Mouse (Mus musculus): Measurements from ENCODE around the gene Acvr1b. TPM values are rescaled to one million over a fixed set of nuclear protein-coding genes. Genes with fewer than 3 reads are reported as not detected.

The Acvr1b gene
- polyA plus RNA-seq, 1 experiment from 2014 or later = 22.8 TPM

DNA sequence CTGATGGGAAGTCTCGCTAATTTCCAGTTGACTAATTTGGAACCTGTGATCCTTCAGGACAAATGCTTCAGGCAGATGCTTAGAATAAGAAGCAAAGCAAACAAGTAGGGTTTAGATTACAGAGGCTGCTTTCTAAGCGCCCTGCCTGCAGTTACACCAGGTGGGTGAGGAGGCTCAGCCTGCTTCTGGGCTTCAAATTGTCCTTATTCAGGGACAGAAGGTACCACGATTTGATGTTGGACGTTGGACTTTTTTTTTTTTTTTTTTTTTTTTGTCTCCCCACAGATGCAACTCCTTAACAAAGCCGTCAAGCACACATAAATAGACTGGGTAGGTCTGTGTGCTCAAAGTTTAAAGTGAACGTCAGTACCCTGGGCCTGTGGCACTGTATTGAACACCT lies 25.3 kb upstream of the Acvr1b start:
- ATAC-seq (replicated peaks) = no peak
- 47% methylated on average over 6 of the region's 6 CpGs for WGBS

DNA sequence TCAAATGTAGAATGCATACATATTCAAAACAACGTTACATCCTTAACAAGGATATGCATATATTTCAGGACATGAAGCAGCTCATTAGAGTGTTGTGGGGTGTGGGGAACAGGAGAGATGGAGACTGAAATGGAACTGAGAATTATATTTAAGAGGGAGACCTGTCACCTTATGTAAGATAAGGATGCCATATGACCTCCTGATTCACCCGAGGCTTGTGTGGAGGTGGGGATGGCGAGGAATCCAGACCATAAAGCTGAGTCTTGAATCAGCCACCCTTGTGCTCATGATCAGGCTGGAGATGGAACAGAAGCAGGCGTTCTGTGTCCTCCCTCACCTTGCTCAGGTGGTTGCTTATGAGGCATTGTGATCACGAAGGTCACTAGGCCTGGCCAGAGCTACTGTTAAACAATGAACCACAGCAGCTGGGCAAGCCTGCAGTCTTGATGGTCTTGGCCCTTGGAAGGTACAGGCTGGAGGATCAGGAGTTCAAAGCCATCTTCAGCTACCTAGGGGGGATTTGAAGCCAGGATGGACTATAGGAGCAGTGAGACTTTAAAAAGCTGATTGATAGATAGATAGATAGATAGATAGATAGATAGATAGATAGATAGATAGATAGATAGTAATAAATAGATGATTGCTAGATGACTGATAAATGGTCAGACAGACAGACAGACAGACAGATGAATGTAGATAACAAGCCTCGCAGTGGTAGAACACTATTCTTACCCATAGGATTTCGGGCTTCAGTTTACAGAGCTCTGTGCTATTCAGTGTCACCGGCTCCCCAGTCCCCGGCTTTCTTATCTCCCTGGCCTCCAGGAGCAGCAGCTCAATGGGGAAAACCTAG lies 22.2 kb upstream of the Acvr1b start:
- WGBS = 78% methylated on average over 9 of the region's 9 CpGs
- H3K27me3 ChIP-seq = no peaks in the 10 kb centered on the region
- no peaks in the 10 kb centered on the region for H3K36me3 ChIP-seq
- no peaks in the 10 kb centered on the region for H3K9me3 ChIP-seq
- no peak overlapping the region for H3K4me3 ChIP-seq
- H3K4me2 ChIP-seq (replicated peaks) = no peak overlapping the region
- peaks cover 2% of the 10 kb centered on the region; the same call in 1 of the 2 replicates for H3K4me1 ChIP-seq
- no peak for ATAC-seq (replicated peaks)
- no peak overlapping the region for H3K27ac ChIP-seq (replicated peaks)
- H3K9ac ChIP-seq (replicated peaks) = no peak overlapping the region

More for the DNA sequence above, 25.3 kb upstream of the Acvr1b start:
- no peaks in the 10 kb centered on the region for H3K36me3 ChIP-seq
- no peak overlapping the region for H3K27ac ChIP-seq (replicated peaks)
- H3K4me1 ChIP-seq = peaks cover 14% of the 10 kb centered on the region
- H3K9ac ChIP-seq (replicated peaks) = no peak overlapping the region
- H3K27me3 ChIP-seq = no peaks in the 10 kb centered on the region
- no peak overlapping the region for H3K4me3 ChIP-seq
- no peaks in the 10 kb centered on the region for H3K9me3 ChIP-seq
- no peak overlapping the region for H3K4me2 ChIP-seq (replicated peaks)

DNA sequence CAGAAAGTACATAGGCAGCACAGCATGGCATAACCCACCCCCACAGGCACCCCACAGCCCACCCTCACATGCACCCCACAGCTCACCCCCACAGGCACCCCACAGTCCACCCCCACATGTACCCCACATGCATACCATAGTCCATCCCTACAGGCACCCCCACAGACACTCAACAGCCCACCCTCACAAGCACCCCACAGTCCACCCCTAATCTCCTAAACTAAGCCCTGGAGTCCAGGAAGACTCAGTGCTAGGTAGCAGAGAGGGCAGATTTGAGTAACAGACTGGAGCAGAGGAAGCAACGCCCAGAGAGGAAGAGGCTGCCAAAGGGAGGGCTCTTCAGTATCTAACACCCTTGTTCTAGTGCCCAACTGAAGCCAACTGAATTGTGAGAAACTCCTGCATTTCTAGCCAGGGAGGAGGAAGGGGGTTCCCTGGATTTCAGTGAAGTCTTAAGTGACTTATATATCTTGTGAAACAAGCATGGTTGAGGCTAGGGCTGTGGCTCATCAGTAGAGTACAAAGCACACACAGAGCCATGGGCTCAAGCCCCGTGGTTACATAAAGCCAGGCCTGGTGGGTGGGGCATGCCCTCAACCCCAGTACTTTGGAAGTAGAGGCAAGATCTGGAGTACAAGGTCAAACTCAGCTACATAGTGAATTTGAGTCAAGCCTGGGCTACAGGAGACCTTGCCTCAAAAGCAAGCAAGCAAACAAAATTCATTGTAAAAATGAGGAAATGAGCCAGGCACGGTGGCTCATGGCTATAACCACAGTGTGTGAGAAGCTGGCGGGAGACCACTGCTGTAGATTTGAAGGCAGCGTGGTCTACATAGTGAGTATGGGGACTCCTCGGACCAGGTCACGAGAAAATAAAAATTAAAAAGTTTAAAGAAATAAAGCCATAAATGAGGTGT lies 18.9 kb upstream of the Acvr1b start:
- 80% methylated on average over 7 of the region's 7 CpGs for WGBS
- H3K4me1 ChIP-seq = peaks cover 5% of the 10 kb centered on the region
- no peaks in the 10 kb centered on the region for H3K27me3 ChIP-seq
- no peak overlapping the region for H3K9ac ChIP-seq (replicated peaks)
- no peak overlapping the region for H3K4me3 ChIP-seq
- no peak overlapping the region for H3K27ac ChIP-seq (replicated peaks)
- no peaks in the 10 kb centered on the region for H3K9me3 ChIP-seq
- H3K4me2 ChIP-seq (replicated peaks) = no peak overlapping the region
- ATAC-seq (replicated peaks) = no peak
- no peaks in the 10 kb centered on the region for H3K36me3 ChIP-seq

DNA sequence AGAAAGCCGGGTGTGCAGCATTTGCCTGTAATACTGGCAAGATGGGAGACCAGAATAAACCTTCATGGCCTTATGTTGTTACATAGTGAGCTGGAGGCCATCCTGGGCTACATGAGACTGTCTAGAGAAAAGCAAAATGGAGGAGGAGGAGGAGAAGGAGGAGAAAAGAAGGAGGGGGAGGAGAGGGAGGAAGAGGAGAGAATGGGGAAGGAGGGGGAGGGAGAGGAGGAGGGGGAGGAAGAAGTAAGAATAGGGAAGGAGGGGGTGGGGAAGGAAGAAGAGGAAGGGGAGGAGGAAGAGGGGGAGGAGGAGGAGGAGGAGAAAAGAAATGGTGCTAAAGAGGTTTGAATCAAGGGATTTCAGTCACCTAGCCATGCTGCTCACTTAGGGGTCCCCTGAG lies 13.7 kb upstream of the Acvr1b start:
- no peak overlapping the region for H3K4me3 ChIP-seq
- no peak overlapping the region for H3K9ac ChIP-seq (replicated peaks)
- peaks cover 50% of the 10 kb centered on the region for H3K4me1 ChIP-seq
- H3K36me3 ChIP-seq = no peaks in the 10 kb centered on the region
- H3K27ac ChIP-seq (replicated peaks) = peak overlapping the region; percentile 82
- 26% methylated on average over 1 of the region's 1 CpGs for WGBS
- ATAC-seq (replicated peaks) = no peak
- H3K9me3 ChIP-seq = no peaks in the 10 kb centered on the region
- H3K4me2 ChIP-seq (replicated peaks) = peak overlapping the region; percentile 1; the same call in 1 of the 2 replicates
- H3K27me3 ChIP-seq = no peaks in the 10 kb centered on the region

DNA sequence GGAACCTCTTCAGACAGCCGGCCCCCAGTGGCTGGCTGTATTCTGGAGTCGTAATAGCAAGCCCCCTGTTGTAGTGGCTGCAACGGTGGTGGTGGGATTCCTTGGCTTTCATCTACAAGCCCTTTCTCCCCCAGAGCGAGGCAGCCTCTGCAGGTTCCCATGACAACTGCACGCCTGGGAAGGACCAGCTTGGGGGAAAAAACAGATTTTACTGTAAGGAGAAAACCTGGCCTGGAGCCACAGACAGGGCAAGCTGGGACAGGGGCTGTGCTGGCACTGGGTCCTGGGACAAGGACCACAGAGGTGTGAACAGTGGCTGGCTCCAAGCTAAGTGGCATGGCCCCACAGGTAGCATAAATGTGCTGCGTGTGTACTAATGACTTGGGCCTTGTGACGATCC lies 13.3 kb upstream of the Acvr1b start:
- ATAC-seq (replicated peaks) = peak; percentile 77

DNA sequence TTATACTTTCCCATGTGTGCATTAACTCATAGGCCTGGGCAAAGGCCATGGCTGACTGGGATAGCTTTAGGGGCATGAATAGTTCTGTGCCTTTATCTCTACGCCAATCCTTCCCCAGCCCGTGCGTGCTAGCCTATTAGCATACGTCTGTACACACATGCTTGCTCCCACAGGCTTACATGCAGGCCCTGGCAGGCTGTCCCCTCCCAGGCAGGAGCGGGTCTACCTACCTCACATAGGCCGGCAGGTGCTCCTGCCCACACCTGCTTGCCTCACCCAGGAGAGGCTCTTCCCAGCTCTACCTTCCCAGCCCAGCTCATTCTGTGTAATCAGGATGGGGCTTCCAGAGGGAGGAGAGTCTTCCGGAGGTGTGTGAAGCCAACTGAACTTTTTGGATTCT lies 12.3 kb upstream of the Acvr1b start:
- H3K9me3 ChIP-seq = no peaks in the 10 kb centered on the region
- no peak for ATAC-seq (replicated peaks)
- H3K9ac ChIP-seq (replicated peaks) = no peak overlapping the region
- H3K36me3 ChIP-seq = no peaks in the 10 kb centered on the region
- no peak overlapping the region for H3K4me2 ChIP-seq (replicated peaks)
- peak overlapping the region; percentile 82 for H3K27ac ChIP-seq (replicated peaks)
- peaks cover 50% of the 10 kb centered on the region for H3K4me1 ChIP-seq
- 69% methylated on average over 7 of the region's 7 CpGs for WGBS
- H3K4me3 ChIP-seq = no peak overlapping the region
- H3K27me3 ChIP-seq = no peaks in the 10 kb centered on the region

More for the DNA sequence above, 13.3 kb upstream of the Acvr1b start:
- no peaks in the 10 kb centered on the region for H3K36me3 ChIP-seq
- no peak overlapping the region for H3K9ac ChIP-seq (replicated peaks)
- no peaks in the 10 kb centered on the region for H3K9me3 ChIP-seq
- 6% methylated on average over 7 of the region's 7 CpGs for whole genome bisulfite sequencing
- H3K4me1 ChIP-seq = peaks cover 50% of the 10 kb centered on the region
- no peaks in the 10 kb centered on the region for H3K27me3 ChIP-seq
- H3K27ac ChIP-seq (replicated peaks) = peak overlapping the region; percentile 82
- H3K4me2 ChIP-seq (replicated peaks) = peak overlapping the region; percentile 1
- H3K4me3 ChIP-seq = no peak overlapping the region

DNA sequence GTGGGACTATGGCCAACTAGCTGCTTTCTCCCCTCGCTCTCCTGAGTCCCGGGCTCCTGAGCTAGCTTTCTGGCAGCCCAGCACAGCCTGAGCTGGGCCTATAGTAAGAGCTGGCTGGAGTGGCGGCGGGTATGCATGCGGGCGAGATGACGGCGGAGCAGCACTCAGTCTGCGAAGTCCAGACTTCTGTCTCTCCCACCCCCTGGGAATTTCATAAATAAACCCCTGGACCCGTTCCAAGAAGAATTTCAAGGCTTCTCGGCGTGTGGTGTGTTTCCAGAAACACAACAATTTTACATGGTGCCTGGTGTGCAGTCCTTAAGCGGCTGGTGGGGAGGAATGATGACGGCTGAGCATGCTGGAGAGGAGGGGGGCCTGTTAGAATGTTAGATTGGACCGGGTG lies 10.8 kb upstream of the Acvr1b start:
- Histone ChIP-seq H3K9me3 (no peaks in the 10 kb centered on the region), H3K4me1 (peaks cover 50% of the 10 kb centered on the region), H3K4me2 (replicated peaks) (0 out of 2 replicates have a peak overlapping the region, but pooled peaks have one; percentile 2), H3K36me3 (no peaks in the 10 kb centered on the region), H3K4me3 (no peak overlapping the region), H3K27ac (replicated peaks) (peak overlapping the region; percentile 75), H3K27me3 (no peaks in the 10 kb centered on the region), H3K9ac (replicated peaks) (no peak overlapping the region)
- peak; percentile 76 for ATAC-seq (replicated peaks)
- 7% methylated on average over 15 of the region's 15 CpGs for WGBS

DNA sequence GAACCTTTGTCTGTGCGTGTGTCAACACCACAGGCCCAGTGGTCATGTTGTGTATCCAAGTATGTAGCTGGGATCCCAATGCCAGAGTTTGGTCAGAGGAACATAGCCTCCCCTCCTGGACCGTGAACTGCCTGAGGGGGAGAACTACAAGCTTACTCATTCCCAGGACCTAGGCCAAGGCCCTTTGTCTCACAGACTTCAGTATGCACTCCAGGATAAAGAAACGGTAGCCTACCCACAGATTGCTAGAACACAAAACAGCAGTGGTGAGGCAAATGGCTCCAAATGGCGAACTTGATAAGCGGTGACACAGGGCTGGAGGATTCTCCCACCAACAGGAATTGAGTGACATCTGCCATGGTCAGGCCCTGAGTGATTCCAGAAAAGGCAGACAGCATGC lies 10.0 kb upstream of the Acvr1b start:
- 36% methylated on average over 5 of the region's 5 CpGs for WGBS
- Histone ChIP-seq H3K27ac (replicated peaks) (peak overlapping the region; percentile 75), H3K4me3 (no peak overlapping the region), H3K4me2 (replicated peaks) (no peak overlapping the region), H3K9me3 (no peaks in the 10 kb centered on the region), H3K9ac (replicated peaks) (no peak overlapping the region), H3K27me3 (no peaks in the 10 kb centered on the region), H3K36me3 (no peaks in the 10 kb centered on the region), H3K4me1 (peaks cover 50% of the 10 kb centered on the region)
- ATAC-seq (replicated peaks) = 0 out of 2 replicates have a peak, but pooled peaks have one; percentile 8

DNA sequence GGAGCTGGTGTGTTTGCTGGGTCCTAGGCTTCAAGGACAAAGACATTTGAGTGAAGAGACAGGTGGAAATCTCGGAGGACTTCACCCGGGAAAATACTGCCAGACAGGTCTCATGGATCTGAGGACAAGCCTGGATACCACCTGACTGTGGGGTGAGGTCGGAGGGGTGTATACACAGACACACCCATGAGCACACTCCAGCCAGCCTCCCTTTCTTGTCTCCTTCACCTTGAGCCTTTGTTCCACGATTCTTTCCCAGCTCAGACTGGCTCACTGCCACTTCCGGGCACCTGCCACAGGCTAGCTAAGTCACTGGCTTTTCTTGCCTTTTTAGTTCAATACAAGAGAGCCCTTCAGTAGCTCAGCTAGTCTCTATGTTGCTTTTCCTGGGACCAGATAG lies 9.6 kb upstream of the Acvr1b start:
- H3K9ac ChIP-seq (replicated peaks) = no peak overlapping the region
- H3K27ac ChIP-seq (replicated peaks) = peak overlapping the region; percentile 75
- no peak for ATAC-seq (replicated peaks)
- no peaks in the 10 kb centered on the region for H3K27me3 ChIP-seq
- peaks cover 50% of the 10 kb centered on the region for H3K4me1 ChIP-seq
- WGBS = 44% methylated on average over 5 of the region's 5 CpGs
- H3K4me3 ChIP-seq = no peak overlapping the region
- no peaks in the 10 kb centered on the region for H3K36me3 ChIP-seq
- H3K9me3 ChIP-seq = no peaks in the 10 kb centered on the region
- H3K4me2 ChIP-seq (replicated peaks) = no peak overlapping the region

DNA sequence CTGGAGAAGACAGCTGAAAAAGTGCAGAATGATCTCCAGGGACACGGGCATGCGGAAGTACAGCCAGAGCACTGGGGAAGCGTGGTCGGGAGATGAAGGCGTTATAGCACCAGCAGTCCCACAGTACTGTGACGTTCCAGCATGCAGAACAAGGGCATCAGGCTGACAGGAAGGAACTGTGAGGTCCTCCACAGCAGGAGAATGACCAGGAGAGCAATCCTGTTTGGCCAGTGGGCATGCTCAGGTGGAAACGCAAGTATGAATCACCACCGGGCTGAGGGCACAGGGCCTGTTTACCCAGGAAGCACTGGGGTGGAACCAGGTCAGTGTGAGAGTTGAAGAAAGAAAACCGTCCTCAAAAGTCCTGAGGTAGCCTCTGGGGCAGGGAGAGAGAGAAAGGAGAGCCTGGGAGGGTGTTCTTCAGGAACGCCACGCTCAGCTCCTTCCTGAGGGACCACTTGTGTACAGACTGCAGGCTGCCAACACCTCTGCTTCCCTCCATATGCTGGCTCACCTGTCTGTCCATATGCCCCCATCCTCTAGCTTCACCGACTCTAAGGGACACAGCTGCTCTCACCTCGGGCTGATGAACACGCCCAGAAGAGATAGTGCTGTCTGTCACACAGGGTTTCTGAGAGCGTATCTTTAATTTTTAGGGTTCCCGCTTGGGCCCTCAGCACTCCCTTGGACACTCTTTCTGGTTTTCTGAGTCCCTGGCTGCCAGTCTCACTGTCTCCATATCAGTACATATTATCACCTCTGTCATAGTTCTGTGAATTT lies 8.0 kb upstream of the Acvr1b start:
- H3K9me3 ChIP-seq = no peaks in the 10 kb centered on the region
- no peak for ATAC-seq (replicated peaks)
- H3K36me3 ChIP-seq = no peaks in the 10 kb centered on the region
- H3K4me2 ChIP-seq (replicated peaks) = no peak overlapping the region
- WGBS = 63% methylated on average over 16 of the region's 16 CpGs
- no peak overlapping the region for H3K4me3 ChIP-seq
- peaks cover 37% of the 10 kb centered on the region for H3K4me1 ChIP-seq
- H3K9ac ChIP-seq (replicated peaks) = no peak overlapping the region
- H3K27ac ChIP-seq (replicated peaks) = no peak overlapping the region
- H3K27me3 ChIP-seq = no peaks in the 10 kb centered on the region

DNA sequence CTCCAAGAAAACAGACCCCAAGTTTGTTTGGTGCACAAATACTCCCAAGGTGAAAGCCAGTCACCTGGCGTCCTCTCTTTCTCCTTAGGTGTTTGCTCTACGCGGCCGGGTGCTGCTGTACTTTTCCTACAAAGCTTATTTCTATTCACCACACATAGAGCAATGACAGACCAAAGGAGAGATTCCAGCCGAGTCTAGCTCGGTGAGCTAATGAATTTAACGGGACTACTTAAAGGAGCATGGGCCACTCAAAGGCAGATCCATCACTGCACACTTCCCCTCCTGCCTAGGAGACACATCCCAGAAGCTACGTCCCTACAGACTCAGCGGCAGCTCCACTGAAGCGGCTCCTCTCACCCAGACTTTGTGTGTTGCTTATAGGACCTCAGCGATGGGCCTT lies 6.3 kb upstream of the Acvr1b start:
- H3K4me3 ChIP-seq = no peak overlapping the region
- no peaks in the 10 kb centered on the region for H3K36me3 ChIP-seq

More for the DNA sequence above, 6.3 kb upstream of the Acvr1b start:
- H3K9me3 ChIP-seq = no peaks in the 10 kb centered on the region
- H3K4me2 ChIP-seq (replicated peaks) = no peak overlapping the region
- no peaks in the 10 kb centered on the region for H3K27me3 ChIP-seq
- WGBS = 66% methylated on average over 11 of the region's 11 CpGs
- peaks cover 20% of the 10 kb centered on the region for H3K4me1 ChIP-seq
- no peak overlapping the region for H3K27ac ChIP-seq (replicated peaks)
- H3K9ac ChIP-seq (replicated peaks) = no peak overlapping the region
- ATAC-seq (replicated peaks) = no peak
